Mouse (Mus musculus) hindbrain, postnatal 0 days (tissue): ENCODE results near the gene Atxn7l3. TPM values are rescaled to one million over a fixed set of nuclear protein-coding genes. Genes with fewer than 3 reads are reported as not detected.
A peak's percentile ranks its signal among the peaks of the same experiment; 100 is the strongest.

Experiments used
- ATAC-seq: fragments of 200-750 bp; cut with Nextera tagmentation; 2 replicates; pipeline ENCODE4 v1.8.0; 2017; ENCODE audit warnings: mild to moderate bottlenecking, moderate TSS enrichment, moderate library complexity
- DNase-seq: peaks from one replicate; pipeline ENCODE4 v3.0.0-alpha.2; 2015; ENCODE audit warnings: low spot score
- H3K27ac ChIP-seq: fragments of 300-500 bp; sonication (generic); 2 replicates; pipeline ENCODE4 v1.5.1; 2014; ENCODE audit warnings: mild to moderate bottlenecking
- H3K27me3 ChIP-seq: fragments of 300-500 bp; sonication (generic); 2 replicates; pipeline ENCODE4 v1.6.1; 2014; ENCODE audit warnings: low read length, mixed read lengths; ENCODE audit not compliant: insufficient read depth
- H3K36me3 ChIP-seq: fragments of 300-500 bp; sonication (generic); 2 replicates; pipeline ENCODE4 v1.6.1; 2014; ENCODE audit warnings: low read length, mixed read lengths; ENCODE audit not compliant: insufficient read depth
- H3K4me1 ChIP-seq: fragments of 300-500 bp; sonication (generic); 2 replicates; pipeline ENCODE4 v1.6.1; 2014; ENCODE audit warnings: antibody characterized with exemption, low read length, mixed read lengths; ENCODE audit not compliant: insufficient read depth
- H3K4me2 ChIP-seq: fragments of 300-500 bp; sonication (generic); 2 replicates; pipeline ENCODE4 v1.6.1; 2014; ENCODE audit warnings: low read depth, mild to moderate bottlenecking, low read length, moderate library complexity, mixed read lengths
- H3K4me3 ChIP-seq: fragments of 300-500 bp; sonication (generic); 2 replicates; pipeline ENCODE4 v1.5.1; 2014; ENCODE audit warnings: low read length
- H3K9ac ChIP-seq: fragments of 300-500 bp; sonication (generic); replicated peaks from 2 replicates; pipeline ENCODE4 v1.6.1; 2014; ENCODE audit warnings: mild to moderate bottlenecking, low read length, moderate library complexity, mixed read lengths
- H3K9me3 ChIP-seq: fragments of 300-500 bp; sonication (generic); 2 replicates; pipeline ENCODE4 v1.6.1; 2016; ENCODE audit warnings: low read length, mixed read lengths
- CTCF ChIP-seq: IDR thresholded peaks from 2 replicates; pipeline ENCODE4 v1.5.1; 2016; ENCODE audit warnings: antibody characterized with exemption, control low read depth, low read depth
- WGBS: fragments of 180-500 bp; shearing (Covaris S2); extraction: QIAGEN DNeasy Blood & Tissue Kit; methylation state at CpG from one replicate; pipeline ENCODE4 v1.1.7; 2014; 5-methylcytosine and 5-hydroxymethylcytosine counted together
- polyA plus RNA-seq: library from polyadenylated mRNA; unstranded; fragments of >200 nt; fragmentation: Nextera tagmentation; extraction: Ambion mirVana; gene quantifications from 2 replicates; pipeline ENCODE4 v1.2.1, GENCODE M21; 2015
- total RNA-seq: library from RNA; depleted of rRNA; stranded (reverse); fragments of >200 nt; gene quantifications from 2 replicates; pipeline ENCODE4 v1.2.3, GENCODE M21; 2014

Gene Atxn7l3
- total and polyA plus RNA-seq, 2 experiments from 2014 or later: 23.7 to 149 TPM

- Histone ChIP-seq H3K27me3 (no peaks in the 10 kb centered on the region), H3K9me3 (no peaks in the 10 kb centered on the region), H3K27ac (peak overlapping the region; percentile 96), H3K4me3 (peak overlapping the region; percentile 89), H3K36me3 (peaks cover under 1% of the 10 kb centered on the region), H3K9ac (peak overlapping the region; percentile 49), H3K4me2 (peak overlapping the region; percentile 93), H3K4me1 (peaks cover 10% of the 10 kb centered on the region)
- 26% methylated on average over 27 of the region's 27 CpGs for WGBS
- DNase-seq: no peak
- no peak for TF ChIP-seq CTCF
- ATAC-seq: no peak
Measured at GRCm38 (mm10) chr11:102297577-102298556, 1.4 kb upstream of the Atxn7l3 start.

- no peak for TF ChIP-seq CTCF
- 2% methylated on average over 39 of the region's 73 CpGs for WGBS
- Histone ChIP-seq H3K9ac (peak overlapping the region; percentile 88), H3K4me3 (peak overlapping the region; percentile 89), H3K36me3 (peaks cover 19% of the 10 kb centered on the region), H3K4me1 (peaks cover 10% of the 10 kb centered on the region), H3K27ac (peak overlapping the region; percentile 96), H3K9me3 (no peaks in the 10 kb centered on the region), H3K27me3 (no peaks in the 10 kb centered on the region), H3K4me2 (peak overlapping the region; percentile 93)
- ATAC-seq: peak; percentile 33
- DNase-seq: peak; percentile 76
Measured at GRCm38 (mm10) chr11:102295598-102296471, 596 bp downstream of the Atxn7l3 start.

GRCm38 (mm10) chr11:102294887-102295597 lies 1.4 kb downstream of the Atxn7l3 start:
- Histone ChIP-seq H3K9me3 (no peaks in the 10 kb centered on the region), H3K27me3 (no peaks in the 10 kb centered on the region), H3K27ac (peak overlapping the region; percentile 96), H3K4me2 (peak overlapping the region; percentile 93), H3K4me1 (peaks cover 10% of the 10 kb centered on the region), H3K4me3 (peak overlapping the region; percentile 89), H3K9ac (peak overlapping the region; percentile 88), H3K36me3 (peaks cover 19% of the 10 kb centered on the region)
- ATAC-seq (no peak), DNase-seq (peak; percentile 42)
- whole genome bisulfite sequencing: 42% methylated on average over 12 of the region's 12 CpGs
- no peak for TF ChIP-seq CTCF

GRCm38 (mm10) chr11:102294416-102294815 lies 2.0 kb downstream of the Atxn7l3 start:
- WGBS: 85% methylated on average over 5 of the region's 5 CpGs

GRCm38 (mm10) chr11:102293971-102294370 lies 2.5 kb downstream of the Atxn7l3 start:
- Histone ChIP-seq H3K27ac (no peak overlapping the region), H3K9me3 (no peaks in the 10 kb centered on the region), H3K4me3 (no peak overlapping the region), H3K4me1 (peaks cover 10% of the 10 kb centered on the region), H3K9ac (peak overlapping the region; percentile 88; the same call in 1 of the 2 replicates), H3K36me3 (peaks cover 19% of the 10 kb centered on the region), H3K4me2 (peak overlapping the region; percentile 93; the same call in 1 of the 2 replicates), H3K27me3 (no peaks in the 10 kb centered on the region)
- DNase-seq (no peak), ATAC-seq (no peak)
- no peak for TF ChIP-seq CTCF
- WGBS: 96% methylated on average over 13 of the region's 13 CpGs

More at GRCm38 (mm10) chr11:102294416-102294815, 2.0 kb downstream of the Atxn7l3 start:
- Histone ChIP-seq H3K4me2 (peak overlapping the region; percentile 93), H3K9me3 (no peaks in the 10 kb centered on the region), H3K36me3 (peaks cover 19% of the 10 kb centered on the region), H3K4me3 (peak overlapping the region; percentile 89), H3K9ac (peak overlapping the region; percentile 88), H3K4me1 (peaks cover 10% of the 10 kb centered on the region), H3K27me3 (no peaks in the 10 kb centered on the region), H3K27ac (peak overlapping the region; percentile 96; the same call in 1 of the 2 replicates)
- ATAC-seq (no peak), DNase-seq (no peak)
- TF ChIP-seq CTCF: no peak
